Mouse (Mus musculus) forebrain, embryonic 12.5 days (tissue): ENCODE measurements around the gene Clec4a3. TPM values are rescaled to one million over a fixed set of nuclear protein-coding genes. Genes with fewer than 3 reads are reported as not detected.
"Not testable (repeated sequence)": the region's sequence is repeated elsewhere in the genome, so short reads cannot be mapped to it uniquely, and the experiment has no call there.

Experiments
- ATAC-seq: fragments of 200-750 bp; cut with Nextera tagmentation; 2 replicates; pipeline ENCODE4 v1.8.0; 2017; ENCODE audit warnings: moderate TSS enrichment; ENCODE audit not compliant: low FRiP score
- H3K27ac ChIP-seq: fragments of 300-500 bp; sonication (generic); 2 replicates; pipeline ENCODE4 v1.5.1; 2016; ENCODE audit warnings: mild to moderate bottlenecking
- H3K27me3 ChIP-seq: fragments of 300-500 bp; sonication (generic); 2 replicates; pipeline ENCODE4 v1.6.1; 2016; ENCODE audit warnings: mild to moderate bottlenecking
- H3K36me3 ChIP-seq: fragments of 300-500 bp; sonication (generic); replicated peaks from 2 replicates; pipeline ENCODE4 v1.6.1; 2016; ENCODE audit warnings: mild to moderate bottlenecking
- H3K4me1 ChIP-seq: fragments of 300-500 bp; sonication (generic); 2 replicates; pipeline ENCODE4 v1.6.1; 2016
- H3K4me2 ChIP-seq: fragments of 300-500 bp; sonication (generic); 2 replicates; pipeline ENCODE4 v1.6.1; 2016; ENCODE audit warnings: mild to moderate bottlenecking, moderate library complexity
- H3K4me3 ChIP-seq: fragments of 300-500 bp; sonication (generic); replicated peaks from 2 replicates; pipeline ENCODE4 v1.5.1; 2016; ENCODE audit warnings: mild to moderate bottlenecking
- H3K9ac ChIP-seq: fragments of 300-500 bp; sonication (generic); 2 replicates; pipeline ENCODE4 v1.6.1; 2016; ENCODE audit warnings: mild to moderate bottlenecking
- H3K9me3 ChIP-seq: fragments of 300-500 bp; sonication (generic); 2 replicates; pipeline ENCODE4 v1.6.1; 2016
- WGBS: fragments of 180-500 bp; shearing (Covaris S2); methylation state at CpG from one replicate; pipeline ENCODE4 v1.1.7; 2016; 5-methylcytosine and 5-hydroxymethylcytosine counted together
- polyA plus RNA-seq: library from polyadenylated mRNA; unstranded; fragments of >200 nt; fragmentation: Nextera tagmentation; extraction: Ambion mirVana; gene quantifications from 2 replicates; pipeline ENCODE4 v1.2.1, GENCODE M21; 2016

Clec4a3 gene
- 0.38 and 0.59 TPM in 2 replicates for polyA plus RNA-seq

DNA sequence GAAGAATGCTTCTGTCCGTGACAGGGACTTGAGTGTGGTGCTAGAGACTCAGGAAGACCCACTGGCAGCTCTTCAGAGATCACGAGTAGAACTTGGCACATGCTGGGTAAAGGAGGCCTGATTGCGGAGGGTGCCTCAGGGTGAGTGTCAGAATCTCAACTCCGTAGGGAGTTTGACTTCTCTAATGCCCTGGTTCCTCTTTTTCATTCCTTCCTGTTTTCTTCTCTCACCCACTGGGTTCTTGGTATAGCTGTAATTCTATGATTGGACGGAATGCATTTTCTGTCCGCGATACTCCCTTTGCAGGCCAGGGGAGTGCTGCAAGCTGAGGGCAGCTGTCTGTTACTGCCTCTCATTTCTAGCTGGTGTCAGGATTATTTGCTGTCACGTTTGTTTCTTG lies at the start of gene Clec4a3:
Gene Clec4a3, plus strand, starts transcription at position 115 of the 400 bp plus-strand sequence.
- WGBS: 86% methylated on average over 8 of the region's 8 CpGs
- Histone ChIP-seq H3K4me2 (no peak within 1 kb of the TSS), H3K36me3 (no peaks in the 10 kb centered on the region), H3K27ac (no peak within 1 kb of the TSS), H3K9me3 (no peaks in the 10 kb centered on the region), H3K4me1 (no peaks in the 10 kb centered on the region), H3K9ac (no peak within 1 kb of the TSS), H3K27me3 (no peaks in the 10 kb centered on the region), H3K4me3 (no peak within 1 kb of the TSS)
- no peak for ATAC-seq

- Histone ChIP-seq H3K4me1 (no peaks in the 10 kb centered on the region), H3K9me3 (no peaks in the 10 kb centered on the region), H3K4me3 (no peak overlapping the region), H3K27ac (no peak overlapping the region), H3K4me2 (no peak overlapping the region), H3K27me3 (no peaks in the 10 kb centered on the region), H3K9ac (no peak overlapping the region), H3K36me3 (no peaks in the 10 kb centered on the region)
- no peak for ATAC-seq
- 88% methylated on average over 4 of the region's 4 CpGs for WGBS
Measured at GRCm38 (mm10) chr6:122919922-122920321, 32.4 kb upstream of the Clec4a3 start.

- H3K9ac ChIP-seq: no peak within 1 kb of the TSS
- ATAC-seq: no peak
- H3K36me3 ChIP-seq: no peaks in the 10 kb centered on the region
- H3K27ac ChIP-seq: no peak within 1 kb of the TSS
- 71% methylated on average over 4 of the region's 4 CpGs for WGBS
- no peak within 1 kb of the TSS for H3K4me2 ChIP-seq
- no peak within 1 kb of the TSS for H3K4me3 ChIP-seq
- no peaks in the 10 kb centered on the region for H3K4me1 ChIP-seq
- H3K9me3 ChIP-seq: no peaks in the 10 kb centered on the region
- no peaks in the 10 kb centered on the region for H3K27me3 ChIP-seq
Measured at GRCm38 (mm10) chr6:122921451-122921850, 30.9 kb upstream of the Clec4a3 start, which contains the start of gene Clec4a1. Clec4a1 (plus strand) TSS chr6:122921848.

DNA sequence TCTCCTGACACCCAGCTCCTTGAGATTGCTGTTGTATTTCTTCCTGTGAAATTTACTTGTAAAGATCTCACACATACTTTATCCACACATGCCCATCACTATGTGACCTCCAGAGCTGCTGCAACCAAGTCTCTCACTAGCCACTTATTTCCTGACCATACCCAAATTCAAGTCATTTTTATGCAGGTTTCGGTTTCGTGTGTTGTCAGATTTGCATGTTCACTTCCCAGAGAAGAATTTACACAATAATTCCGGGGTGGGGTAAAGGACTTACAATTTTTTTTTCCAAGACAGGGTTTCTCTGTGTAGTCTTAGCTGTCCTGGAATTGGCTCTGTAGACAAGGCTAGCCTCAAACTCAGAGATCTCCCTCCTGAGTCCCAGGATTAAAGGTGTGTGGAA lies 17.5 kb upstream of the Clec4a3 start:
- Histone ChIP-seq H3K4me2 (no peak overlapping the region), H3K9me3 (no peaks in the 10 kb centered on the region), H3K36me3 (no peaks in the 10 kb centered on the region), H3K4me1 (no peaks in the 10 kb centered on the region), H3K27ac (no peak overlapping the region), H3K9ac (no peak overlapping the region), H3K4me3 (no peak overlapping the region), H3K27me3 (no peaks in the 10 kb centered on the region)
- ATAC-seq: no peak
- WGBS: 89% methylated on average over 3 of the region's 3 CpGs

DNA sequence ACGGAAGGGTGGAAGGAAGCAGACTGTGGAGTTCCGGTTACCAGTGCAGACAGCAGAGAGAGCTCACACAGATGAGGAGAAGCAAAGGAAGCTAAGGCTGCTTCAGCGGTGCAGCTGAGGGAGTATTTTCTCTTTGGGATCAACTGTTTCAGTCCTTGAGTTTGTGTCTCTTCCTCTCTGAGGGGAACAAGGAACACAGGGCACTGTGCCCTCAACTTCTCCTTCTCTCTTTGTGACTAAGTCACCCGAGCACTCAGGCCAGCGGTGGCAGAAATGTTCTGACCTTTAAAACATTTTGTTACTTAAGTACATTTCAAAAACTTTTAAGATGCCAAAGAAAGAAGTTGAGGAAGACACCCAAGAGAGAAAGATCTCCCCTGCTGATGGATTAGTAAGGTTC lies 12.7 kb upstream of the Clec4a3 start:
- Histone ChIP-seq H3K4me3 (no peak overlapping the region), H3K9me3 (no peaks in the 10 kb centered on the region), H3K27ac (no peak overlapping the region), H3K36me3 (no peaks in the 10 kb centered on the region), H3K9ac (no peak overlapping the region), H3K27me3 (no peaks in the 10 kb centered on the region), H3K4me2 (no peak overlapping the region), H3K4me1 (no peaks in the 10 kb centered on the region)
- no peak for ATAC-seq
- 91% methylated on average over 5 of the region's 5 CpGs for WGBS

- Histone ChIP-seq H3K9me3 (no peaks in the 10 kb centered on the region), H3K4me2 (no peak overlapping the region), H3K27ac (no peak overlapping the region), H3K36me3 (no peaks in the 10 kb centered on the region), H3K4me1 (no peaks in the 10 kb centered on the region), H3K9ac (no peak overlapping the region), H3K27me3 (no peaks in the 10 kb centered on the region), H3K4me3 (no peak overlapping the region)
- no peak for ATAC-seq
- WGBS: 86% methylated on average over 2 of the region's 2 CpGs
Measured at GRCm38 (mm10) chr6:122946760-122947159, 5.6 kb upstream of the Clec4a3 start.

DNA sequence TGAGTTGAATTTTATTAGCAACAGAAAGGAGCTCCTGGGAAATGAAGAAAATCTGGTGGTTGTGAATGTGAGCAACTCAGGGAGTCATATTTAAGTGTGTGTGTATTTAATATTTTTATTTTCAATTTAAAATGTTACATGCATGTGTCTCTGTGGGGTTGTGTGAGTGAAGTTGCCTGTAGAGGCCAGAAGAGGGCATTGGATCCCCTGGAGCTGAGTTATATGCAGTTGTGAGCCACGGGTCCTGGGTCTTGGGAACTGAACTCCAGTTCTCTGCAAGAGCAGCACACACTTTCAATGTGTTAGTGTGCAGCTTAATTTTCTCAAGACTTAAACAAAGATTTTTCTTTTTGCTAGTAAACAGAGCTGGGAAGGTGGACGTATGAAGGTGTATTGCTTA lies 12.2 kb downstream of the Clec4a3 start:
- Histone ChIP-seq H3K4me3 (no peak overlapping the region), H3K4me2 (no peak overlapping the region), H3K9ac (no peak overlapping the region), H3K9me3 (no peaks in the 10 kb centered on the region), H3K27ac (no peak overlapping the region), H3K4me1 (no peaks in the 10 kb centered on the region), H3K36me3 (no peaks in the 10 kb centered on the region), H3K27me3 (no peaks in the 10 kb centered on the region)
- no peak for ATAC-seq
- WGBS: 80% methylated on average over 2 of the region's 2 CpGs

DNA sequence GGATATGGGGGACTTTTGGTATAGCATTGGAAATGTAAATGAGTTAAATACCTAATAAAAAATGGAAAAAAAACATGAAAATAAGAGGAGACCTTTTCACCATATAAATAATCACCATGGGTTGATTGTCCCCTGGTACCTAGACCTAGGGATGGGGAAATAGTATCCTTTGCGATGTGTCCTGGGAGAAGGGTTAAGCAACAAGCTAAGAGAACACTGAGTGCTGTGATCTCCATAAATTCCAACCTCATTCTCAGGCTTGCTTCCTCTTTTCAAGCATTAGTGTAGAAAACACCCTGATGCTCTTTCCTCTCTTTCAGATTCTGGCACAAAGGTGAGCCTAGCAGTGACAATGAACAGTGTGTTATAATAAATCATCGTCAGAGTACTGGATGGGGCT lies 16.7 kb downstream of the Clec4a3 start:
- no peaks in the 10 kb centered on the region for H3K36me3 ChIP-seq
- no peak overlapping the region for H3K27ac ChIP-seq
- no peak overlapping the region for H3K4me2 ChIP-seq
- H3K4me3 ChIP-seq: no peak overlapping the region
- H3K9ac ChIP-seq: no peak overlapping the region
- ATAC-seq: no peak
- H3K9me3 ChIP-seq: no peaks in the 10 kb centered on the region
- H3K27me3 ChIP-seq: no peaks in the 10 kb centered on the region
- no peaks in the 10 kb centered on the region for H3K4me1 ChIP-seq
- 93% methylated on average over 2 of the region's 2 CpGs for WGBS

GRCm38 (mm10) chr6:122989876-122990437 lies 37.6 kb downstream of the Clec4a3 start, which contains the start of gene Clec4a4:
Clec4a4 (plus strand) TSS chr6:122990367.
- Histone ChIP-seq H3K4me2 (no peak within 1 kb of the TSS), H3K4me3 (no peak within 1 kb of the TSS), H3K9me3 (no peaks in the 10 kb centered on the region), H3K27me3 (no peaks in the 10 kb centered on the region), H3K27ac (no peak within 1 kb of the TSS), H3K36me3 (no peaks in the 10 kb centered on the region), H3K9ac (no peak within 1 kb of the TSS), H3K4me1 (no peaks in the 10 kb centered on the region)
- no peak for ATAC-seq
- WGBS: 87% methylated on average over 6 of the region's 6 CpGs

GRCm38 (mm10) chr6:123004696-123005095 lies 52.4 kb downstream of the Clec4a3 start:
- not testable (repeated sequence) for ATAC-seq, H3K4me1 ChIP-seq, H3K4me3 ChIP-seq, H3K9ac ChIP-seq, H3K9me3 ChIP-seq, H3K27ac ChIP-seq, H3K4me2 ChIP-seq, H3K27me3 ChIP-seq, H3K36me3 ChIP-seq
- 69% methylated on average over 2 of the region's 2 CpGs for WGBS

DNA sequence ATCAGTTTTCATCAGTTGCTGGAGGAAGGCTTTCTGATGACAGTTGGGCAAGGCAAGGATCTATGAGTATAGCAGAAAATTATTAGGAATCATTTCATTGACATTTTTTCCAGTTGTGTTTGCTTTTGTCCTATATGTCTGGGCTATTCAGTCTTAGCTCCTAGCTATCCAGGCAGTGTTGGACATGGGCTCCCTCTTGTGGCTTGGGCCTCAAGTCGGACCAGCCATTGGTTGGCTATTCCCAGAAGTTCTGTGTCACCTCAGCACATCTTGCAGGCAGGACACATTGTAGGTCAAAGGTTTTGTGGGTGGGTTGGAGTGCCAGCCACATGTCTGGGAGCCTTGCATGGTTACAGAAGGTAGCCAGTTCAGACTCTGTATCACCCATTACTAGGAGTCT lies 53.3 kb downstream of the Clec4a3 start:
- 63% methylated on average over 1 of the region's 1 CpGs for WGBS
- no peak overlapping the region for H3K9ac ChIP-seq
- H3K36me3 ChIP-seq: no peaks in the 10 kb centered on the region
- H3K4me3 ChIP-seq: no peak overlapping the region
- H3K27ac ChIP-seq: no peak overlapping the region
- ATAC-seq: no peak
- H3K4me1 ChIP-seq: no peaks in the 10 kb centered on the region
- no peaks in the 10 kb centered on the region for H3K27me3 ChIP-seq
- H3K4me2 ChIP-seq: no peak overlapping the region
- H3K9me3 ChIP-seq: no peaks in the 10 kb centered on the region
